Mouse (Mus musculus) pancreas, adult 10 weeks (tissue): ENCODE measurements around the gene Lmx1a. TPM values are rescaled to one million over a fixed set of nuclear protein-coding genes. Genes with fewer than 3 reads are reported as not detected.

Source experiments
- polyA plus RNA-seq: library from polyadenylated mRNA; stranded (reverse); fragments of 350-450 nt; fragmentation: Illumina TruSeq; extraction: RNeasy Lipid Tissue Mini Kit (QIAGEN cat#74804); gene quantifications from one replicate; pipeline ENCODE4 v1.2.3, GENCODE M21; 2015; ENCODE audit warnings: low read depth, low replicate concordance; ENCODE audit not compliant: insufficient read depth

Gene Lmx1a
- not detected for polyA plus RNA-seq

DNA sequence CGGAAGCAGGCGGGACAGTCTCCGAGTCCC is at the start of gene Lmx1a:
TSS of gene Lmx1a (plus strand) at position 6 of the 30 bp plus-strand sequence.

Other genes starting within 250 kb of the Lmx1a start
- gene Lrrc52, start 222.5 kb upstream of the Lmx1a start, polyA plus RNA-seq: not detected
- gene Rxrg, start 90.9 kb upstream of the Lmx1a start, polyA plus RNA-seq: 1.2 TPM